Mouse (Mus musculus) heart, embryonic 14.5 days (tissue): Measurements from ENCODE around the gene Tha1. TPM values are rescaled to one million over a fixed set of nuclear protein-coding genes. Genes with fewer than 3 reads are reported as not detected.
A peak's percentile ranks its signal among the peaks of the same experiment; 100 is the strongest.

Source experiments
- ATAC-seq: fragments of 200-750 bp; cut with Nextera tagmentation; 2 replicates; pipeline ENCODE4 v1.8.0; 2017; ENCODE audit warnings: low read depth, moderate TSS enrichment; ENCODE audit not compliant: insufficient number of reproducible peaks, insufficient read depth, low FRiP score
- H3K27ac ChIP-seq, 2 experiments: fragments of 200-500 bp in 1 of 2; fragments of 300-500 bp in 1 of 2; sonication (generic) in 1 of 2; replicated peaks in 1 of 2; 2 replicates each; pipeline ENCODE4 v1.5.1; 2012 to 2014; ENCODE audit warnings: low read depth in 2 of 2, low read length in 2 of 2, control low read depth in 1 of 2, mild to moderate bottlenecking in 1 of 2, mixed read lengths in 1 of 2; ENCODE audit not compliant: control insufficient read depth in 1 of 2, insufficient read depth in 1 of 2
- H3K27me3 ChIP-seq: fragments of 300-500 bp; sonication (generic); 2 replicates; pipeline ENCODE4 v1.6.1; 2014; ENCODE audit warnings: mild to moderate bottlenecking, low read length, control low read depth; ENCODE audit not compliant: control insufficient read depth, insufficient read depth
- H3K36me3 ChIP-seq: fragments of 300-500 bp; sonication (generic); 2 replicates; pipeline ENCODE4 v1.6.1; 2014; ENCODE audit warnings: mild to moderate bottlenecking, control low read depth, low read length, mixed read lengths; ENCODE audit not compliant: control insufficient read depth, insufficient read depth
- H3K4me1 ChIP-seq, 2 experiments: fragments of 200-500 bp in 1 of 2; fragments of 300-500 bp in 1 of 2; sonication (generic) in 1 of 2; 2 replicates each; pipeline ENCODE4 v1.6.1; 2012 to 2014; ENCODE audit warnings: low read length in 2 of 2, control low read depth in 1 of 2, mixed read lengths in 1 of 2; ENCODE audit not compliant: control insufficient read depth in 2 of 2, insufficient read depth in 2 of 2
- H3K4me2 ChIP-seq: fragments of 300-500 bp; sonication (generic); 2 replicates; pipeline ENCODE4 v1.6.1; 2014; ENCODE audit warnings: mild to moderate bottlenecking, low read length
- H3K4me3 ChIP-seq, 2 experiments: fragments of 200-500 bp in 1 of 2; fragments of 300-500 bp in 1 of 2; sonication (generic) in 1 of 2; 2 replicates each; pipeline ENCODE4 v1.5.1; 2012 to 2014; ENCODE audit warnings: low read length in 2 of 2, mild to moderate bottlenecking in 2 of 2, control low read depth in 1 of 2, low read depth in 1 of 2, moderate library complexity in 1 of 2; ENCODE audit not compliant: control insufficient read depth in 1 of 2, insufficient read depth in 1 of 2
- H3K9ac ChIP-seq: fragments of 300-500 bp; sonication (generic); 2 replicates; pipeline ENCODE4 v1.6.1; 2014; ENCODE audit warnings: mild to moderate bottlenecking, low read length
- H3K9me3 ChIP-seq: fragments of 300-500 bp; sonication (generic); 2 replicates; pipeline ENCODE4 v1.6.1; 2016; ENCODE audit warnings: low read length, control low read depth; ENCODE audit not compliant: control insufficient read depth
- WGBS: fragments of 180-500 bp; shearing (Covaris S2); extraction: QIAGEN DNeasy Blood & Tissue Kit; methylation state at CpG from one replicate; pipeline ENCODE4 v1.1.7; 2014; 5-methylcytosine and 5-hydroxymethylcytosine counted together
- polyA plus RNA-seq: library from polyadenylated mRNA; unstranded; fragments of >200 nt; fragmentation: Nextera tagmentation; extraction: Ambion mirVana; gene quantifications from 2 replicates; pipeline ENCODE4 v1.2.1, GENCODE M21; 2014

Tha1 gene
- polyA plus RNA-seq, 1 experiment from 2014 or later, result 4.9 TPM

DNA sequence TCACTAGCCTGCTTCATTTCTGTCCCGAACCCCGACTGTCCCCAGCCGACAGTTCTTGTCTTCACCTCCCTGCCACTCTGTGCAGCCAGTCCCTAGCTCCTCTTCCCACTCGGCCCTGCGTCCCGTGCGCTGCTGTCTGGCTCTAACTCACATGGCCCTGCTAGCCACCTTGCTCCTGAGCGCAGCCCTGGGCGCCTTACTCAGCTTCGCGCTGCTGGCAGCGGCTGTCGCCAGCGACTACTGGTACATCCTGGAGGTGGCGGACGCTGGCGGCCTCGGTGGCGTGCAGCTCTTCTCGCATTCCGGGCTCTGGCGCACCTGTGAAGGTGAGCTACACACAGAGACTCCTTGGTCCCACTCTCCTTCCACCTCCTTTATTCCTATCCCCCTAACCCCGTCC lies 12.7 kb downstream of the Tha1 start, which contains the start of gene Tmem235:
Tmem235 (plus strand) TSS at position 152 of the 400 bp plus-strand sequence.
- Histone ChIP-seq H3K4me2 (peak within 1 kb of the TSS; percentile 26), H3K4me1 (peaks cover 0 to 4% of the 10 kb centered on the region in 2 experiments; a peak in 1 of 4 replicates), H3K4me3 (no peak within 1 kb of the TSS), H3K27me3 (peaks cover 44% of the 10 kb centered on the region), H3K9me3 (no peaks in the 10 kb centered on the region), H3K27ac (no peak within 1 kb of the TSS), H3K9ac (no peak within 1 kb of the TSS), H3K36me3 (peaks cover 24% of the 10 kb centered on the region)
- ATAC-seq, result no peak
- 5% methylated on average over 23 of the region's 23 CpGs for WGBS

DNA sequence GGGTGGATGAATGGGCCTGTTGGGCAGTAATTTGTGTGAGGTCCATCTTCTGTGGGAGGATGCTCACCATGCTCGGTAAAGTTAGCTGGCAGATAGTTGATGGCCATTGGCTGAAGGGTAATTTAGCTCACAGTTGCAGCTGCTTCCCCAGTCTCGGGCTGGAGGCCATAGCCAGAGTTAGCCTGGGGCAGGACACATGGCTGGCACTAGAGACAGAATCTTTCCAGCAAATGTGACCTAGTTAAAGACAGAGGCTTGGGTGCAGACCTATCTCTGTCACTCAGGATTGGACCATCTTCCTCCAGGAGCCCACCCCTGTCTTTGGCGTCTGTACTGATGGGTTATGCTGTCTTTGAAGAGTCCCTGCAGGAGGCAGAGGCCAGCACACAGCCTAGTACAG lies 14.9 kb downstream of the Tha1 start:
- Histone ChIP-seq H3K4me2 (no peak overlapping the region), H3K4me3 (no peak overlapping the region), H3K27me3 (peaks cover 37% of the 10 kb centered on the region), H3K27ac (no peak overlapping the region), H3K9me3 (no peaks in the 10 kb centered on the region), H3K9ac (no peak overlapping the region), H3K4me1 (peaks cover 0 to 4% of the 10 kb centered on the region in 2 experiments; a peak in 1 of 4 replicates), H3K36me3 (peaks cover 46% of the 10 kb centered on the region)
- ATAC-seq, result no peak
- 57% methylated on average over 3 of the region's 3 CpGs for WGBS

DNA sequence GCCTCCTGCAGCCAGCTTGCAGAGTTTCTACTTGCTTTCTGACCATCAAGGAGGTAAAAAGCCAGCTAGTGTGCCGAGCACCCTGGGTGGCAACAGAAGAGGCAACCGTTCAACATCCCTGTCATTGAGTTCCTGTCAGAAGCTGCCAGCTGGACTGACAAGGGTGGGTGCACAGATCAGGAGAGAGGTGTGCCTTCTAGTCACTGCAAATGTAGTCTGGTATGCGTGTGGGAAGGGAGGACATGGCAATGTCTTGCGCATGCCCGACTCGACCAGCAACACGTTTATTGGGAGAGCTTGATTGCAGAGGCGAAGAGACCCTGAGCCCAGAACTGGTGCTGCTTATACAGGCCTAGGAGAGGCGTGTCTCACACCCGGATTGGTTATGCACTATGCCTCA lies 15.8 kb downstream of the Tha1 start:
- WGBS, result 95% methylated on average over 10 of the region's 10 CpGs
- peaks cover 56% of the 10 kb centered on the region for H3K36me3 ChIP-seq
- H3K27me3 ChIP-seq, result peaks cover 33% of the 10 kb centered on the region
- H3K4me1 ChIP-seq, result peaks cover 0 to 4% of the 10 kb centered on the region in 2 experiments; a peak in 1 of 4 replicates
- H3K9ac ChIP-seq, result no peak overlapping the region
- no peak overlapping the region for H3K4me2 ChIP-seq
- H3K4me3 ChIP-seq, result no peak overlapping the region
- H3K27ac ChIP-seq, result no peak overlapping the region
- no peak for ATAC-seq
- H3K9me3 ChIP-seq, result no peaks in the 10 kb centered on the region

DNA sequence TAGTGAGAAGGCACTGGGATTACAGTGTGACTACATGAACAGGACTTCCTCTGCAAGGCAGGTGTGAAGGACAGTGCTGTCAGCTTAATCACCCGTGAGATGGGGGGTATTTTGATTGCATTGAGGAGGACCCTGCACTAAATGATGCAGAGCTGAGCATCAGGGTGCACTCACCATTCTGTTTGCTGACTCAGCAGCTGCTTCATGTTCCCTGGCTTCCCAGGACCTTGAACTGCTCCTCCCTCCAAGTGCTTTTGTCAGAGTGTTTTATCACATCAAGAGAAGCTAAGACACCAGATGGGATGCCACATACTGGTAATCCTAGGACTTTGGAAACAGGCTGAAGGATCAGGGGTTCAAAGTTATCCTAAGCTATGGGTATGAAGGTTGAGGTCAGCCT lies 17.3 kb downstream of the Tha1 start:
- WGBS, result 82% methylated on average over 1 of the region's 1 CpGs
- ATAC-seq, result no peak

DNA sequence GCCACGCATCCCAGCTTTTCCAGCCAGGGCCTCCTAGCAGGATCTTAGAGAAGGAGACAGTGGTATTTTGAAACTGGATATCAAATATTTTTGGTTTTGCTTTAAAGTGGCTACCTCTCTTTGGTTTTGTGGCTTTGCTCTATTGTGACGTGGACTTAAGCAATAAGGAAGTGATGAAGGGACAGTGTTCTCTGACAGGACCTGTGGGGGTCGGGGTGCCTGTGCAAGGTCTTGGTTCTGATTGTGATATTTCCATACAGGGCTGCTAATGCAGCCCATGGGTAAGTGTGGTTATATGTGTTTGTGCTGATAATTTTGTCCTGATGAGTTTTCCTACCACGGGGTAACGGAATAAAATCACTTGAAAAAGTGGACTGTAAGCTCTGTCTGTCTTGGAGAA lies 17.9 kb downstream of the Tha1 start:
- Histone ChIP-seq H3K36me3 (peaks cover 69% of the 10 kb centered on the region), H3K27me3 (peaks cover 16% of the 10 kb centered on the region), H3K4me3 (no peak overlapping the region), H3K27ac (no peak overlapping the region), H3K4me2 (no peak overlapping the region), H3K4me1 (peaks cover 3 to 6% of the 10 kb centered on the region in 2 experiments), H3K9me3 (no peaks in the 10 kb centered on the region), H3K9ac (no peak overlapping the region)
- 90% methylated on average over 5 of the region's 5 CpGs for WGBS
- ATAC-seq, result no peak

More for the DNA sequence above, 17.3 kb downstream of the Tha1 start:
- peaks cover 2 to 4% of the 10 kb centered on the region in 2 experiments; a peak in 2 of 4 replicates for H3K4me1 ChIP-seq
- no peaks in the 10 kb centered on the region for H3K9me3 ChIP-seq
- peaks cover 67% of the 10 kb centered on the region for H3K36me3 ChIP-seq
- H3K4me2 ChIP-seq, result no peak overlapping the region
- H3K27ac ChIP-seq, result no peak overlapping the region
- no peak overlapping the region for H3K9ac ChIP-seq
- H3K4me3 ChIP-seq, result no peak overlapping the region
- H3K27me3 ChIP-seq, result peaks cover 19% of the 10 kb centered on the region

DNA sequence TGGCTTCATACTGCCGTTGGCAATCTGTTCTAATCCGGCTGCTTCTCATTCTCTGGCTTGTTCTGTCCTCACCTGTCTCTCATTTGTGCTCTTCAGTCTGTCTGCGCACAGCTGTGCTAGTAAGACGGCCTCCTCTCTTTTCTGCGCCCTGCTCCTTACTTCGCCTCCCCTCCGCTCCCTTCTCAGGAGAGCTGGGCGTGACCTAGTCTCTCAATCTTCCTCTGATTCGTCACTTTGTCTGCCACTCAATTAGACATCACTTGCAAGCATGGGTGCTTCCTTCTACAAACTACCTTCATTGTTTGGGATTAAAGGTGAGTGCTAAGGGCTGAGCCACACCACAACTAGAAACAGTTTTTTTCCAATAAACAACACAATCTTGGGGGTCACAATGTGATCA lies 19.0 kb downstream of the Tha1 start:
- H3K27ac ChIP-seq, result no peak overlapping the region
- WGBS, result 91% methylated on average over 9 of the region's 9 CpGs
- no peaks in the 10 kb centered on the region for H3K9me3 ChIP-seq

DNA sequence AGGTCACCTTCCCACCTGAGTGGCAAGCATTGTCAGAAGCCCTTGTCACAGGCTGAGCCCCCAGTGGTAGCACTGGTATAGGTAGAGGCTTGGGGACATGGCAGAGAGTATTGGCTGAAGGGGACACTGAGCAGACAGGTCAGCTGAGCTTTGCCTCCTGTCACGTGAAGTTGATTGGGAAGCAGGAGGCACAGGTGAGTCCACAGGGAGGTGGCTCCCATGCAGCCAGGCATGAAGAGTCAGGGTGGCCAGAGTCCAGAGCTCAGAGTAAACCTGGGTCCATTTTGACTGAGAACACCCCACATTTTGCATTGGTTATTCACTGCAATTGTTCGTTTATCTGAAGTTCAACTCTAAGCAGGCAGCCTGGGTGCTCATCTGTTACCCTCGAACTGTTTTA lies 20.4 kb downstream of the Tha1 start:
- no peak for ATAC-seq
- peaks cover 11 to 23% of the 10 kb centered on the region in 2 experiments; a peak in 3 of 4 replicates for H3K4me1 ChIP-seq
- 83% methylated on average over 3 of the region's 3 CpGs for WGBS
- peaks cover 66% of the 10 kb centered on the region for H3K36me3 ChIP-seq
- H3K9me3 ChIP-seq, result no peaks in the 10 kb centered on the region
- no peak overlapping the region for H3K4me2 ChIP-seq
- H3K27me3 ChIP-seq, result no peaks in the 10 kb centered on the region
- no peak overlapping the region for H3K4me3 ChIP-seq
- no peak overlapping the region for H3K27ac ChIP-seq
- no peak overlapping the region for H3K9ac ChIP-seq

More for the DNA sequence above, 19.0 kb downstream of the Tha1 start:
- ATAC-seq, result no peak
- Histone ChIP-seq H3K36me3 (peaks cover 69% of the 10 kb centered on the region), H3K4me2 (no peak overlapping the region), H3K27me3 (peaks cover 6% of the 10 kb centered on the region; the same call in 1 of the 2 replicates), H3K9ac (no peak overlapping the region), H3K4me3 (no peak overlapping the region), H3K4me1 (peaks cover 6 to 16% of the 10 kb centered on the region in 2 experiments; a peak in 3 of 4 replicates)
